Mouse (Mus musculus): ENCODE results near the gene Arhgef2.

- no peak for TF ChIP-seq CTCF (IDR thresholded peaks at IDR 0.05)
- no peak for TF ChIP-seq EP300 (IDR thresholded peaks at IDR 0.05)
Measured at GRCm38 (mm10) chr3:88602466-88602865, 3.3 kb upstream of the Arhgef2 start.
